Mouse (Mus musculus) lung, postnatal 0 days (tissue): ENCODE measurements at regions not wholly inside any gene's neighbourhood (a gene's known extent, or its start where the extent isn't known, plus 50 kb on each side); places are given as distances from the start of the nearest gene placed in this dataset.
A peak's percentile ranks its signal among the peaks of the same experiment; 100 is the strongest.

Source experiments
- ATAC-seq: fragments of 200-750 bp; cut with Nextera tagmentation; 2 replicates; pipeline ENCODE4 v1.8.0; 2017; ENCODE audit warnings: moderate library complexity
- DNase-seq: peaks from one replicate; pipeline ENCODE4 v3.0.0-alpha.2; 2016; ENCODE audit warnings: low spot score
- H3K27ac ChIP-seq: fragments of 300-500 bp; sonication (generic); 2 replicates; pipeline ENCODE4 v1.5.1; 2014; ENCODE audit warnings: antibody characterized with exemption, mild to moderate bottlenecking, low read length, mixed read lengths
- H3K27me3 ChIP-seq: fragments of 300-500 bp; sonication (generic); replicated peaks from 2 replicates; pipeline ENCODE4 v1.6.1; 2014; ENCODE audit warnings: low read length, mixed read lengths; ENCODE audit not compliant: insufficient read depth
- H3K36me3 ChIP-seq: fragments of 300-500 bp; sonication (generic); 2 replicates; pipeline ENCODE4 v1.6.1; 2014; ENCODE audit warnings: low read length, mixed read lengths; ENCODE audit not compliant: insufficient read depth
- H3K4me1 ChIP-seq: fragments of 300-500 bp; sonication (generic); 2 replicates; pipeline ENCODE4 v1.6.1; 2014; ENCODE audit warnings: antibody characterized with exemption, low read depth, low read length, mixed read lengths; ENCODE audit not compliant: insufficient read depth
- H3K4me2 ChIP-seq: fragments of 300-500 bp; sonication (generic); replicated peaks from 2 replicates; pipeline ENCODE4 v1.6.1; 2014; ENCODE audit warnings: low read depth, mild to moderate bottlenecking, low read length, moderate library complexity, mixed read lengths
- H3K4me3 ChIP-seq: fragments of 300-500 bp; sonication (generic); 2 replicates; pipeline ENCODE4 v1.5.1; 2014; ENCODE audit warnings: low read depth, low read length
- H3K9ac ChIP-seq: fragments of 300-500 bp; sonication (generic); replicated peaks from 2 replicates; pipeline ENCODE4 v1.6.1; 2014; ENCODE audit warnings: low read depth, mild to moderate bottlenecking
- H3K9me3 ChIP-seq: fragments of 300-500 bp; sonication (generic); 2 replicates; pipeline ENCODE4 v1.6.1; 2016; ENCODE audit warnings: low read length, mixed read lengths
- CTCF ChIP-seq: IDR thresholded peaks from 2 replicates; pipeline ENCODE4 v1.5.1; 2016; ENCODE audit warnings: antibody characterized with exemption, mild to moderate bottlenecking
- EP300 ChIP-seq: IDR thresholded peaks from 2 replicates; pipeline ENCODE4 v1.6.1; 2016; ENCODE audit warnings: antibody characterized with exemption, mild to moderate bottlenecking, control low read depth
- WGBS: fragments of 180-500 bp; shearing (Covaris S2); extraction: QIAGEN DNeasy Blood & Tissue Kit; methylation state at CpG from one replicate; pipeline ENCODE4 v1.1.7; 2014; 5-methylcytosine and 5-hydroxymethylcytosine counted together

GRCm38 (mm10) chr6:31211616-31212015 lies 186.9 kb upstream of the Mkln1 start:
- no peak overlapping the region for H3K27ac ChIP-seq
- no peaks in the 10 kb centered on the region for H3K9me3 ChIP-seq
- no peaks in the 10 kb centered on the region for H3K36me3 ChIP-seq
- H3K4me2 ChIP-seq: no peak overlapping the region
- no peak for ATAC-seq
- no peak for DNase-seq
- 81% methylated on average over 5 of the region's 5 CpGs for WGBS
- no peak overlapping the region for H3K4me3 ChIP-seq
- TF ChIP-seq EP300 (no peak), CTCF (no peak)
- no peaks in the 10 kb centered on the region for H3K27me3 ChIP-seq
- no peak overlapping the region for H3K9ac ChIP-seq
- no peaks in the 10 kb centered on the region for H3K4me1 ChIP-seq

DNA sequence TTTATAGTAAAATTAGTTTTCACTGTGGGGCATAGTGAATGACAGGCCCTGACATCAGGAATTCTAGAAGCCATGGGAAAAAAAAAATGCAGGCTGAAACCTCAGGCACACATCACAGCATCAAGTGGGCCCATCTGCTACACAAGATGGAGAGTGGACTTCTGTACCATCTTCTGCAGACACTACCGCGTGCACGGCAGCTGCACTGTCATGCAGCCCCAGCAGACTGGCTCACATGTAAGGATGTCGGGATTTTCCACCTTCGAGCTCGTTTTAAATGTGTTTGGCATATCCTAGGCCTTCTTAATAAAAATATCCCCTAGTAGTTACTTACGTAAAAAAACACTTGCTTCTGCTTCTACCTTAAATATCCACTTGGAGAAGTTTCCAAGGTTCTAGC lies 186.5 kb upstream of the Mkln1 start:
- WGBS: 87% methylated on average over 7 of the region's 7 CpGs
- no peaks in the 10 kb centered on the region for H3K27me3 ChIP-seq
- H3K4me3 ChIP-seq: no peak overlapping the region
- H3K27ac ChIP-seq: no peak overlapping the region
- no peak for DNase-seq
- H3K9ac ChIP-seq: no peak overlapping the region
- no peaks in the 10 kb centered on the region for H3K36me3 ChIP-seq
- no peaks in the 10 kb centered on the region for H3K9me3 ChIP-seq
- ATAC-seq: no peak
- H3K4me2 ChIP-seq: no peak overlapping the region
- no peaks in the 10 kb centered on the region; the same call in 1 of the 2 replicates for H3K4me1 ChIP-seq
- TF ChIP-seq EP300 (no peak), CTCF (no peak)

DNA sequence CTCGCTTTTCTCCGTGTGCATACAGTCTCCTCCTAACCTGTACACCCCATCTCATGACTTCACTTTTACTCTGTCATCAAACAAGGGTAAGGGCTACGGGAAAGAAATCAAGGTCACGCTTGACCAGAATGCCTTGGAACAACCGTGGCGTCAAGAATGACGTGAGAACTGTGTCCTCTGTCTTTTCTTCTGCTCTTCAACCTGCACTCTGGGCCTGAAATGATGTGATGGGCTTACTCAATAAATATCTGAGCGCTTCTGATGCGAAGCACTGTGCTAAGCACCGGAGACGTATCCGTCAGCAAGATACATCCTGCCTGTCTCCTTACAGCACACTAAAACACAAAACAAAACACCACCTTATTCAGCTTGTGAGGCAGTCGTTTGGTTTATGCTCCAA lies 185.8 kb upstream of the Mkln1 start:
- no peaks in the 10 kb centered on the region for H3K9me3 ChIP-seq
- H3K4me2 ChIP-seq: no peak overlapping the region
- no peaks in the 10 kb centered on the region for H3K36me3 ChIP-seq
- H3K27me3 ChIP-seq: no peaks in the 10 kb centered on the region
- no peak for DNase-seq
- H3K4me3 ChIP-seq: no peak overlapping the region
- no peak for TF ChIP-seq EP300
- TF ChIP-seq CTCF: no peak
- ATAC-seq: no peak
- 81% methylated on average over 13 of the region's 13 CpGs for WGBS
- no peaks in the 10 kb centered on the region; the same call in 1 of the 2 replicates for H3K4me1 ChIP-seq
- H3K27ac ChIP-seq: no peak overlapping the region
- no peak overlapping the region for H3K9ac ChIP-seq

GRCm38 (mm10) chr6:31213161-31213560 lies 185.4 kb upstream of the Mkln1 start:
- no peak overlapping the region for H3K9ac ChIP-seq
- DNase-seq (no peak), ATAC-seq (no peak)
- no peaks in the 10 kb centered on the region for H3K27me3 ChIP-seq
- WGBS: 70% methylated on average over 4 of the region's 4 CpGs
- H3K4me2 ChIP-seq: no peak overlapping the region
- TF ChIP-seq CTCF (no peak), EP300 (no peak)
- H3K27ac ChIP-seq: no peak overlapping the region
- peaks cover 1% of the 10 kb centered on the region; the same call in 1 of the 2 replicates for H3K4me1 ChIP-seq
- H3K4me3 ChIP-seq: no peak overlapping the region
- no peaks in the 10 kb centered on the region for H3K9me3 ChIP-seq
- H3K36me3 ChIP-seq: no peaks in the 10 kb centered on the region

DNA sequence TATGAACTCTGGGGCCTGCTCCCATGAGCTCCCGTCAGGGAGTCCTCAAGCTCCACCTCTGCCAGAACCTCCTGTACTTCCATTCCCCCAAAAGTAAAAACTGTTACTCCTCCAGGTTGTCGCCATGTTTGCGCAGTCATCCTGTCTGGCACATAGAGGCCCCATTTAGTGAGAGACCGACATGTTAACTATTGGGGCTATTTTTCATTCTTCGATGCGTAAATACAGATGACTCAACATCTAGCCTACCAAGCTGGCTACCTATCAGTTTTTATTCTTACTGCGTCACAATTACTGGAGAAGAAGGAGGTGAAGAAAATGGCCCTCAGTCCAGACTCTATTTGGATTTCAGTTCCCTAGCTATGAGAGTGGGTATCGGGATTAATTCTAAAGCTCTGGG lies 182.9 kb upstream of the Mkln1 start:
- H3K27ac ChIP-seq: peak overlapping the region; percentile 11
- H3K4me1 ChIP-seq: peaks cover 8% of the 10 kb centered on the region
- no peaks in the 10 kb centered on the region for H3K9me3 ChIP-seq
- H3K4me3 ChIP-seq: peak overlapping the region; percentile 68
- ATAC-seq: no peak
- H3K36me3 ChIP-seq: no peaks in the 10 kb centered on the region
- DNase-seq: no peak
- H3K4me2 ChIP-seq: peak overlapping the region; percentile 96
- no peak overlapping the region for H3K9ac ChIP-seq
- peaks cover 23% of the 10 kb centered on the region for H3K27me3 ChIP-seq
- no peak for TF ChIP-seq CTCF
- no peak for TF ChIP-seq EP300
- WGBS: 76% methylated on average over 8 of the region's 8 CpGs

GRCm38 (mm10) chr6:31216206-31217059 lies 182.1 kb upstream of the Mkln1 start:
- TF ChIP-seq EP300 (no peak), CTCF (no peak; the same call in 1 of the 2 replicates)
- peak overlapping the region; percentile 96 for H3K4me2 ChIP-seq
- no peaks in the 10 kb centered on the region for H3K36me3 ChIP-seq
- DNase-seq: peak; percentile 91
- peaks cover 29% of the 10 kb centered on the region for H3K27me3 ChIP-seq
- no peaks in the 10 kb centered on the region for H3K9me3 ChIP-seq
- peak overlapping the region; percentile 68 for H3K4me3 ChIP-seq
- peak; percentile 90 for ATAC-seq
- H3K4me1 ChIP-seq: peaks cover 8% of the 10 kb centered on the region
- WGBS: 3% methylated on average over 82 of the region's 100 CpGs
- peak overlapping the region; percentile 78 for H3K27ac ChIP-seq
- peak overlapping the region; percentile 41 for H3K9ac ChIP-seq
